In the genomic region with DNA sequence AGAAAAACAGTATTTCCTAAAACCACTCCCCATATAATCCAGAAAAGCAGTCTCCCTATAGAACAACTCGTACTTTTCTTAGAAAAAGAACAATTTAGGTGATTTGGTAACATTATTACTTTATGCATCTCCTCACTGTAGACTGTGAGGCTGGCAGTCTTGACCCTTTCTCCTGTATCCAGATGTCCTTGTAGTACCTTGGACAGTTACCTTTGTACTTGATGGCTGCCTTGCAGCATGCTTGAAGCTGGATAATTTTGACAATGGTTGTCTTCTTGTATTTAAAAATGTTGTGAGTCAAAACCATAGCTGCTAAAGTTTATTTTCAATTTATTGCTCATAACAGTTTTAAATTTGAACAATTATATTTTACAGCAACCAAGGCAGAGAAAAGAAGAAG, we compare ENCODE assay signal across 22 mouse cellular contexts. TPM values are rescaled to one million over a fixed set of nuclear protein-coding genes. Genes with fewer than 3 reads are reported as not detected.
DNase-seq lines count a peak whose midpoint lies in the region; ATAC-seq lines count a peak whose summit lies in the region.
"Had no signal": no experiment of that assay in that cellular context is flagged by ENCODE, and none has a peak within 500 bp of the region (broad histone marks: within the 10 kb centered on the region; RNA-seq: fewer than 3 reads in every experiment).

No protein-coding gene starts in this region.

- peaks cover 52% of the 10 kb centered on the region for H3K4me1 ChIP-seq in erythroblast, embryonic 14.5 days (ENCODE audit: control insufficient read depth)
- H3K4me1 ChIP-seq in liver, embryonic 13.5 days (replicated peaks), result peaks cover 45% of the 10 kb centered on the region

- H3K27me3 ChIP-seq in erythroblast, embryonic 14.5 days (ENCODE audit: control insufficient read depth), result no peaks in the 10 kb centered on the region
- no peaks in the 10 kb centered on the region for H3K27me3 ChIP-seq in liver, embryonic 13.5 days

- H3K4me3 ChIP-seq in erythroblast, embryonic 14.5 days (replicated peaks), result peak overlapping the region; percentile 91
- no peak overlapping the region for H3K4me3 ChIP-seq in liver, embryonic 13.5 days (replicated peaks)
- H3K4me3 ChIP-seq: heart, adult 2 months; hindbrain, embryonic 13.5 days; neural tube, embryonic 15.5 days had no signal

- H3K4me2 ChIP-seq in liver, embryonic 13.5 days, result peak overlapping the region; percentile 20; the same call in 1 of the 2 replicates
- H3K4me2 ChIP-seq: hindbrain, embryonic 13.5 days; neural tube, embryonic 15.5 days had no signal

- ATAC-seq in erythroblast, adult 5-6 weeks (replicated peaks; ENCODE audit: low FRiP score, poor library complexity, severe bottlenecking), result no peak
- ATAC-seq in liver, embryonic 13.5 days (ENCODE audit: low read depth), result no peak
- ATAC-seq: activated CD4-positive, CD25-positive, alpha-beta regulatory T cell, adult 4 months; forebrain, postnatal 0 days had no signal

- no peak overlapping the region for H3K27ac ChIP-seq in liver, embryonic 13.5 days
- H3K27ac ChIP-seq: heart, adult 2 months; hindbrain, embryonic 13.5 days; neural tube, embryonic 15.5 days; stomach, postnatal 0 days had no signal

- peak; percentile 25 for DNase-seq in 416B (ENCODE audit: low read depth)
- DNase-seq in ZHBTc4 (ENCODE audit: low read depth, low spot score), result peak; percentile 38
- no peak for DNase-seq in liver, embryonic 13.5 days
- no peak for DNase-seq in left cerebral cortex, postnatal 25 days (ENCODE audit: low spot score in 2 of 2)
- DNase-seq in gastrocnemius, postnatal 14 days, result no peak
- no peak for DNase-seq in spleen, adult 12 weeks (ENCODE audit: low spot score)
- DNase-seq: cerebellum, adult 11 months; forebrain, postnatal 0 days; heart, adult 2 months; kidney, adult 11 months; kidney, postnatal 25 days; left cerebral cortex, postnatal 4 days; lung, postnatal 10 days; right cerebral cortex, adult 18-20 months; thymus, postnatal 25 days had no signal

- peaks cover 64% of the 10 kb centered on the region for H3K36me3 ChIP-seq in erythroblast, embryonic 14.5 days (ENCODE audit: control insufficient read depth)
- H3K36me3 ChIP-seq in liver, embryonic 13.5 days, result peaks cover 28% of the 10 kb centered on the region
- H3K36me3 ChIP-seq: hindbrain, embryonic 13.5 days; neural tube, embryonic 15.5 days had no signal

- no peaks in the 10 kb centered on the region for H3K9me3 ChIP-seq in erythroblast, embryonic 14.5 days (ENCODE audit: control insufficient read depth, low read length)
- H3K9me3 ChIP-seq in liver, embryonic 13.5 days (replicated peaks), result no peaks in the 10 kb centered on the region
- H3K9me3 ChIP-seq: hindbrain, embryonic 13.5 days; neural tube, embryonic 15.5 days had no signal

- no peak overlapping the region; the same call in 1 of the 2 replicates for H3K9ac ChIP-seq in liver, embryonic 13.5 days
- H3K9ac ChIP-seq: forebrain, postnatal 0 days; hindbrain, embryonic 13.5 days; neural tube, embryonic 15.5 days had no signal

- 60% methylated on average over 1 of the region's 1 CpGs for WGBS in liver, embryonic 13.5 days (ENCODE audit: insufficient replicate concordance)

- intact Hi-C loops in left cerebral cortex, postnatal 25 days (cut with DNase I), result loop anchor here (10.0 kb wide), 1 partner anchor 411 kb away; no protein-coding TSS in a partner anchor
- intact Hi-C loops in gastrocnemius, postnatal 14 days (cut with DNase I; ENCODE audit: low total_unique reads), result no loop called here

RNA-seq across cellular contexts. Expression of gene Abcb4, which starts 2.7 kb away (rescaled TPM):
- 7.1 and 13.5 TPM in 2 replicates for polyA plus RNA-seq in erythroblast, embryonic 14.5 days (2012)
- 169 and 174 TPM in 2 replicates for total RNA-seq in erythroblast, adult 5-6 weeks (2015; ENCODE audit: low replicate concordance)
- total RNA-seq in erythroblast, adult 5-6 weeks (2017; ENCODE audit: low replicate concordance), result 418 and 429 TPM in 2 replicates
- 26.7 and 31.5 TPM in 2 replicates for polyA plus RNA-seq in liver, embryonic 13.5 days (2015; fragmentation: Nextera tagmentation; extraction: Ambion mirVana)
- 1 to 10 TPM; 3.7 to 4.8 TPM for total RNA-seq in left cerebral cortex, postnatal 25 days (2021)
- total RNA-seq in gastrocnemius, postnatal 14 days (2021), result 10 to 100 TPM; 14.8 to 17.6 TPM
- total RNA-seq: ES-E14 had no signal

Comparison
In these comparisons a context has a peak if more than half of its experiments do, and no peak if none do; other contexts are left out.
1. DNase-seq: peak in 416B (single experiment) and ZHBTc4 (single experiment); none in liver, embryonic 13.5 days (single experiment), left cerebral cortex, postnatal 25 days (0 of 2), gastrocnemius, postnatal 14 days (single experiment) and spleen, adult 12 weeks (single experiment).
2. RNA of gene Abcb4, which starts 2.7 kb away (total RNA-seq): 169 to 429 TPM in erythroblast, adult 5-6 weeks; 14.8 to 17.6 TPM in gastrocnemius, postnatal 14 days and 3.7 to 4.8 TPM in left cerebral cortex, postnatal 25 days; every median in the first group is over 4 times any median in the second.